Mouse (Mus musculus) 3134 (cell line): ENCODE data around the gene Rnase13.
A peak's percentile ranks its signal among the peaks of the same experiment; 100 is the strongest.

Experiments
- DNase-seq: peaks from one replicate; pipeline ENCODE4 v3.0.0-alpha.2; 2011; ENCODE audit warnings: low spot score; ENCODE audit not compliant: insufficient read length; ENCODE audit errors: extremely low read depth

Rnase13 gene

GRCm38 (mm10) chr14:51884598-51885331, 37.8 kb downstream of the Rnase13 start, which contains the start of gene Mettl17:
Mettl17 (plus strand) TSS chr14:51884842.
- DNase-seq, result peak; percentile 93

DNA sequence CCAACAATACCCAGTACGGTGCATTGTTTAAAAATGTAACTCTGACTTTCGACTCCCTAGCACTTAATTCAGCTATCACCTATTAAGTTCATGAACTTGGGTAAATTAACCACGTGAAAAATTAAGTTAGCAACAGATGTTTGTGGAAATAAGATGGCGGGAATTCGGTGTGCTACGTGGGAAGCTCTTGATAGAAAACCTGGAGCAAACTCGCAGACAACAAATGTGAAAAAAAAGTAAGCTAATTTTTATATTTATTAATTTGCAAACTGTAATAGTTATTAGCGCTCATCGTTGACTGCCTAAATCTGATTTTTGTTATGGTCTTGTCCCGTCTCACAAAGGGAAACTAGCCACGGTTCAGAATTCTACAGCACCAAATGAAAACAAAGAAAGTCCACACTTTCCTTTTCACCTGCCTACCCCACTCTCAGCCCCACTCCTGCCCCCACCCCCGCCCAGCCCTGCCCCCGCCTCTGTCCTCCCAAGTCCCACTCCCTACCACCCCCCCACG, 38.5 kb downstream of the Rnase13 start:
- DNase-seq, result no peak

DNA sequence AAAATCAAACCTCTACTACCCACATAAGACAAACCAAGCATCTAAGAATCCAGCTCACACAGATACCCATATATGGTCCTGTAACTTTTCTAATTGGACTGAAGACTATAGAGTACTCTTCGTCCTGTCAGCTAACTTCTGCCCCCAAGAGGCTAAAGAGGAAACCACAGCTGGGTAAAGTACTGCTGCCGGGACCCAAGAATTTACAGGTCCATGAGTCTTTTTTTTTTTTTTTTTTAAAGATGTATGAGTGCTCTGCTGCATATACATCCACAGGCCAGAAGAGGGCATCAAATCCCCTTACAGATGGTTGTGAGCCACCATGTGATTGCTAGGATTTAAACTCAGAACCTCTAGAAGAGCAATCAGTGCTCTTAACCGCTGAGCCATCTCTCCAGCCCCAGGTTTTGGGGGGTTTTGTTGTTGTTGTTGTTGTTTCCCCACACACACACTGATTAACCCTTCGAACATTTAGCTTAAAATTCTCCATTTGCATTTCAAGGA, 39.0 kb downstream of the Rnase13 start:
- peak; percentile 63 for DNase-seq

GRCm38 (mm10) chr14:51877517-51877916, 45.1 kb downstream of the Rnase13 start:
- no peak for DNase-seq

- no peak for DNase-seq
Measured at GRCm38 (mm10) chr14:51871741-51872140, 50.8 kb downstream of the Rnase13 start.
